Mouse (Mus musculus) adrenal gland, postnatal 0 days (tissue): Measurements from ENCODE around the gene Ssb. TPM values are rescaled to one million over a fixed set of nuclear protein-coding genes. Genes with fewer than 3 reads are reported as not detected.

Experiments used
- polyA plus RNA-seq: library from polyadenylated mRNA; unstranded; fragments of >200 nt; fragmentation: Nextera tagmentation; extraction: Ambion mirVana; gene quantifications from 2 replicates; pipeline ENCODE4 v1.2.1, GENCODE M21; 2015

Gene Ssb
- polyA plus RNA-seq = 339 and 370 TPM in 2 replicates

GRCm38 (mm10) chr2:69861485-69862091 is at the start of gene Ssb:
Gene Ssb, plus strand, starts transcription at chr2:69861562.

DNA sequence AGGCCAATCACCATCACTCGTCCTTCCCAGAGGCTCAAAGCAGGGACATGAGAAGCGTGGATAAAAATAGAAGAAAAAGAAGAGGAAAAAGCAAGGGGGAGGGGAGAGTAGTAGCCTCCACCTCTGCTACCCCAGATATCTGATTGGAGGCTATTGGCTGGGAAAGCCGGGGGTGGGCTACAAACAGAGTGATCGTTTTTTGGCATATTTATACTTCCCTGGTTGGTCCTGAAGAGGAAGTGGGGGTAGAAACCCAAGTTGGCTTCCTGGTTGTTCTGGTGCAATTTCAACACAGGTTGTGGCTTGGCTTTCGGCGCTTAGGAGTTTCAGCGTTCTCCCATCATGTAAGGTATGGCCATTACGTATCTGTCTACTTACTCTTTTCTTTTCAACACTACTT is 39.7 kb upstream of the Ssb start, which contains the start of gene Klhl23:
Gene Klhl23, plus strand, starts transcription at position 234 of the 400 bp plus-strand sequence.

GRCm38 (mm10) chr2:69885451-69886305 is 24.3 kb downstream of the Ssb start, which contains the start of gene Mettl5:
Gene Mettl5, minus strand, starts transcription at chr2:69885615.

GRCm38 (mm10) chr2:69897039-69897617 is 35.8 kb downstream of the Ssb start, which contains the start of gene Ubr3:
Gene Ubr3, plus strand, starts transcription at chr2:69897246.

Other genes with a start within 250 kb of the Ssb start
- 15.4 and 26.5 TPM in 2 replicates for gene Bbs5, start 214.4 kb upstream of the Ssb start, polyA plus RNA-seq
- gene Klhl41, start 191.4 kb upstream of the Ssb start, polyA plus RNA-seq = 0.28 and 2.2 TPM in 2 replicates
- 6.6 and 9.1 TPM in 2 replicates for gene Fastkd1, start 148.0 kb upstream of the Ssb start, polyA plus RNA-seq
- 93.3 and 111 TPM in 2 replicates for gene Ppig, start 139.0 kb upstream of the Ssb start, polyA plus RNA-seq
- gene Ccdc173, start 72.0 kb upstream of the Ssb start, polyA plus RNA-seq = 2.1 and 2.5 TPM in 2 replicates
- 33.4 and 36.1 TPM in 2 replicates for gene Phospho2, start 71.9 kb upstream of the Ssb start, polyA plus RNA-seq
- 13.7 and 15.8 TPM in 2 replicates for gene Klhl23, start 39.6 kb upstream of the Ssb start, polyA plus RNA-seq
- 37.7 and 48.4 TPM in 2 replicates for gene Mettl5, start 24.1 kb downstream of the Ssb start, polyA plus RNA-seq
- gene Ubr3, start 35.7 kb downstream of the Ssb start, polyA plus RNA-seq = 6.4 and 10.9 TPM in 2 replicates
- gene Myo3b, start 177.6 kb downstream of the Ssb start, polyA plus RNA-seq = 0.01 TPM in 1 of 2 replicates, not detected in the other